Mouse (Mus musculus): ENCODE measurements around the gene Fgfr2. TPM values are rescaled to one million over a fixed set of nuclear protein-coding genes. Genes with fewer than 3 reads are reported as not detected.

Fgfr2 gene
- polyA plus RNA-seq, 1 experiment from 2014 or later = 123 TPM

DNA sequence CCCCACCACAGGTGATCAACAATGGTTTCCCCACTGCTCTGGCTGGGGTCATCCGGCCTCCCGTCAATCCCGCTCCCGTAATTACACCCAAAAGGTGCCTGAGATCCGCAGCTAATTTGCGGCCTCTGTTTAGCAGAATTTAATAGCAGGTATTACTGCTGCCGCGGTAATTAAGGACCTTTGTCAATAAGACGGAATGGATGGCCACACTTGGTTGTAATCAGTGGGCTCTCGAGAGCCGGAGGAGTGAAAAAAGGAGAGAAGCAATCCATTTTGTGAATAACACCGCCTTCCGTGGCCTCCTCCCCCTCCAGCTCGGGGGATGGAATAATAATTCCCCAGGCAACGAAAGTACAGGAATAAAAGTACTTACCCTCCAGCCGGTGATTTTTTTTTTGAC is 1479.1 kb downstream of the Fgfr2 start:
- under 1% methylated on average over 16 of the region's 16 CpGs for WGBS
- peak overlapping the region; percentile 27 for H3K4me3 ChIP-seq
- H3K27ac ChIP-seq = no peak overlapping the region
- peaks cover 36% of the 10 kb centered on the region for H3K4me1 ChIP-seq
- H3K27me3 ChIP-seq = peaks cover 76% of the 10 kb centered on the region
- no peak for ATAC-seq (ENCODE audit: low FRiP score, low read depth)
- H3K4me2 ChIP-seq (replicated peaks) = peak overlapping the region; percentile 52
- no peaks in the 10 kb centered on the region for H3K9me3 ChIP-seq
- no peaks in the 10 kb centered on the region for H3K36me3 ChIP-seq
- H3K9ac ChIP-seq = no peak overlapping the region

DNA sequence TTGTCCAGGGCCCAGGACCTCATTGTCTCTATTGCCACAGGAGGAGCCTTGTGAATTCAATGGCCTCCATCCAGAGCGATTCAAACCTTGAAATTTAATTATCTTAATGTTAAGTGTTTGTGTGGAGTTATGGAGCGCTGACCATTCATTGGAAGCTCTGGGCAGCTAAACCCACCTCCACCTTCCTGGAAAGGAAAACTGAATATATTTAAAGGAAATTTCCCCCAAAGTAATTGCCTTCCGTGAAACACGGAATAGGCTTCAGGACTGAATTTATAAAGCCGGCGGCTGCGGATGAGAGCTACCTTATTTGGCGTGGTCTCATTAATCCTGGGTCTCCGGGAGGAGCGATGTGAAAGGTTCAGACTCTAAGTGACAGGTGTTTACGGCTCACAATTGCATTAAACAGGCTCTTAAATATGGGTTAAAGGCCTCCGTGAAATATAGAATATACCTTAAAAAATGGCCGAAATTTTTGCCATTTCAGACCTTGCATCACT is 1479.8 kb downstream of the Fgfr2 start:
- H3K4me2 ChIP-seq (replicated peaks) = no peak overlapping the region; the same call in 1 of the 2 replicates
- WGBS = 15% methylated on average over 13 of the region's 13 CpGs
- peaks cover 29% of the 10 kb centered on the region for H3K4me1 ChIP-seq
- H3K27me3 ChIP-seq = peaks cover 78% of the 10 kb centered on the region
- no peak for ATAC-seq (ENCODE audit: low FRiP score, low read depth)
- H3K36me3 ChIP-seq = no peaks in the 10 kb centered on the region
- no peaks in the 10 kb centered on the region for H3K9me3 ChIP-seq
- no peak overlapping the region for H3K27ac ChIP-seq
- no peak overlapping the region; the same call in 1 of the 2 replicates for H3K4me3 ChIP-seq
- no peak overlapping the region for H3K9ac ChIP-seq

GRCm38 (mm10) chr7:131629562-131629961 is 1493.6 kb downstream of the Fgfr2 start:
- Histone ChIP-seq H3K4me3 (no peak overlapping the region), H3K4me1 (peaks cover 2% of the 10 kb centered on the region; the same call in 1 of the 2 replicates), H3K9me3 (no peaks in the 10 kb centered on the region), H3K4me2 (replicated peaks) (no peak overlapping the region), H3K27me3 (no peaks in the 10 kb centered on the region), H3K36me3 (no peaks in the 10 kb centered on the region), H3K9ac (no peak overlapping the region), H3K27ac (no peak overlapping the region)
- ATAC-seq (ENCODE audit: low FRiP score, low read depth) = no peak
- WGBS = 70% methylated on average over 8 of the region's 8 CpGs

- Histone ChIP-seq H3K9me3 (no peaks in the 10 kb centered on the region), H3K4me3 (no peak overlapping the region), H3K36me3 (no peaks in the 10 kb centered on the region), H3K9ac (no peak overlapping the region), H3K27me3 (no peaks in the 10 kb centered on the region), H3K4me2 (replicated peaks) (no peak overlapping the region), H3K27ac (no peak overlapping the region), H3K4me1 (no peaks in the 10 kb centered on the region)
- no peak for ATAC-seq (ENCODE audit: low FRiP score, low read depth)
- 86% methylated on average over 13 of the region's 13 CpGs for WGBS
These were observed 1494.2 kb downstream of the Fgfr2 start for GRCm38 (mm10) chr7:131628846-131629391.

DNA sequence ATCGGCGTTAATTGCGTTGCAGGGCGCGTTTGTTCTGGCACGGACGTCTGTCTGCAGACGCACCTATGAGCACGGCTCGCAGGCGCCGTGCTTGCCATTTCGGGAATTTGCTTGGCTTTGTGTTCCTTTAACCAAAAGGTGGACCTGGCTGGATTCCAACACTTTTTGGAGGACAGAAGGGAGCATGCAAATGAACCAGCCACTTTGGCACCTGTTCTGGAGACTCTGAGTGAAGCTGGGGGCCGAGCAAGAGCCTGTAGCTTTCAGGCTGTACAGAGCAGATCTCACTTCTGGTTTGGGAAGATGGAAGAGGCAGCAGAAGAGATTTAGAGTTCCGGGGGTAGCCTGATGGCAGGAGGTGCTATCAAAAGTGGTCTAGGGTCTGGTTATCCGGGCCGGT is 1494.8 kb downstream of the Fgfr2 start:
- H3K27me3 ChIP-seq = 0 out of 2 replicates have a peak, but pooled peaks cover 4% of the 10 kb centered on the region
- ATAC-seq (ENCODE audit: low FRiP score, low read depth) = no peak
- no peak overlapping the region for H3K4me3 ChIP-seq
- H3K36me3 ChIP-seq = no peaks in the 10 kb centered on the region
- no peak overlapping the region for H3K4me2 ChIP-seq (replicated peaks)
- H3K27ac ChIP-seq = no peak overlapping the region
- WGBS = 84% methylated on average over 17 of the region's 17 CpGs
- no peaks in the 10 kb centered on the region for H3K9me3 ChIP-seq
- no peak overlapping the region for H3K9ac ChIP-seq
- no peaks in the 10 kb centered on the region for H3K4me1 ChIP-seq

DNA sequence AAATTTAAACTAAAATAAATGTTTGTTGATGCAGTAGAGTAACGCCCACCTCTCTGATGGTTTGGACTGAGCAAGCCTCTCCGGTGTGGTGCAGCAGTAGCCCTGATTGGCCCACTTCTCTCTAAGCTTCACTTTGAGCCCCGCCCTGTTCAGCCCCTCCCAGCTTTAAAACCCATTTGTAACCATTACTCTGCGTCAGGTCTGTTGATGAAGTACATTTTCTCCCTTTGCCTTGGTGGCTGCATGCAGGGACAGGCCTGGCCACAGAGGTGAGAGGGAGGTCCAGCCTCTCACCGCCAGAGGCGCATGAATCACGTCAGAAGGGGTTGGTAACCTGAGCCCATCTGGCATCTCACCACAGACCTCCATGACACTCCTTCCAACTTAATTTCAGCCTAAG is 1513.5 kb downstream of the Fgfr2 start:
- Histone ChIP-seq H3K36me3 (no peaks in the 10 kb centered on the region), H3K4me3 (no peak overlapping the region), H3K27ac (no peak overlapping the region), H3K4me1 (no peaks in the 10 kb centered on the region), H3K9ac (no peak overlapping the region), H3K9me3 (no peaks in the 10 kb centered on the region), H3K4me2 (replicated peaks) (no peak overlapping the region), H3K27me3 (peaks cover 4% of the 10 kb centered on the region; the same call in 1 of the 2 replicates)
- no peak for ATAC-seq (ENCODE audit: low FRiP score, low read depth)
- WGBS = 18% methylated on average over 7 of the region's 7 CpGs

- no peak overlapping the region for H3K4me2 ChIP-seq (replicated peaks)
- H3K27me3 ChIP-seq = peaks cover 7% of the 10 kb centered on the region; the same call in 1 of the 2 replicates
- no peak overlapping the region for H3K27ac ChIP-seq
- H3K4me3 ChIP-seq = no peak overlapping the region
- H3K4me1 ChIP-seq = no peaks in the 10 kb centered on the region
- no peaks in the 10 kb centered on the region for H3K9me3 ChIP-seq
- no peaks in the 10 kb centered on the region for H3K36me3 ChIP-seq
- 89% methylated on average over 6 of the region's 6 CpGs for WGBS
- no peak overlapping the region for H3K9ac ChIP-seq
- no peak for ATAC-seq (ENCODE audit: low FRiP score, low read depth)
These were observed 1515.1 kb downstream of the Fgfr2 start for GRCm38 (mm10) chr7:131608049-131608448.

- ATAC-seq (ENCODE audit: low FRiP score, low read depth) = no peak
- no peak overlapping the region for H3K27ac ChIP-seq
- H3K4me1 ChIP-seq = no peaks in the 10 kb centered on the region
- H3K9me3 ChIP-seq = no peaks in the 10 kb centered on the region
- H3K9ac ChIP-seq = no peak overlapping the region
- WGBS = 79% methylated on average over 4 of the region's 4 CpGs
- H3K27me3 ChIP-seq = peaks cover 7% of the 10 kb centered on the region; the same call in 1 of the 2 replicates
- H3K4me3 ChIP-seq = no peak overlapping the region
- H3K36me3 ChIP-seq = no peaks in the 10 kb centered on the region
- H3K4me2 ChIP-seq (replicated peaks) = no peak overlapping the region
These were observed 1517.7 kb downstream of the Fgfr2 start for GRCm38 (mm10) chr7:131605481-131605880.

GRCm38 (mm10) chr7:131604946-131605345 is 1518.2 kb downstream of the Fgfr2 start:
- Histone ChIP-seq H3K36me3 (no peaks in the 10 kb centered on the region), H3K4me1 (no peaks in the 10 kb centered on the region), H3K4me2 (replicated peaks) (no peak overlapping the region), H3K9me3 (no peaks in the 10 kb centered on the region), H3K4me3 (no peak overlapping the region), H3K9ac (no peak overlapping the region), H3K27me3 (peaks cover 7% of the 10 kb centered on the region), H3K27ac (no peak overlapping the region)
- 83% methylated on average over 10 of the region's 10 CpGs for WGBS
- no peak for ATAC-seq (ENCODE audit: low FRiP score, low read depth)

- Histone ChIP-seq H3K27ac (no peak overlapping the region), H3K4me1 (peaks cover 2% of the 10 kb centered on the region; the same call in 1 of the 2 replicates), H3K36me3 (no peaks in the 10 kb centered on the region), H3K27me3 (peaks cover 7% of the 10 kb centered on the region), H3K4me2 (replicated peaks) (peak overlapping the region; percentile 39), H3K9ac (no peak overlapping the region), H3K9me3 (no peaks in the 10 kb centered on the region), H3K4me3 (no peak overlapping the region)
- WGBS = 15% methylated on average over 10 of the region's 11 CpGs
- no peak for ATAC-seq (ENCODE audit: low FRiP score, low read depth)
These were observed 1520.0 kb downstream of the Fgfr2 start for GRCm38 (mm10) chr7:131603186-131603585.

- WGBS = 78% methylated on average over 7 of the region's 7 CpGs
- no peaks in the 10 kb centered on the region for H3K9me3 ChIP-seq
- H3K27ac ChIP-seq = no peak overlapping the region
- no peak overlapping the region for H3K4me3 ChIP-seq
- H3K4me2 ChIP-seq (replicated peaks) = no peak overlapping the region
- ATAC-seq (ENCODE audit: low FRiP score, low read depth) = no peak
- peaks cover 5% of the 10 kb centered on the region; the same call in 1 of the 2 replicates for H3K4me1 ChIP-seq
- no peak overlapping the region for H3K9ac ChIP-seq
- peaks cover 9% of the 10 kb centered on the region for H3K27me3 ChIP-seq
- H3K36me3 ChIP-seq = no peaks in the 10 kb centered on the region
These were observed 1521.0 kb downstream of the Fgfr2 start for GRCm38 (mm10) chr7:131602106-131602505.

DNA sequence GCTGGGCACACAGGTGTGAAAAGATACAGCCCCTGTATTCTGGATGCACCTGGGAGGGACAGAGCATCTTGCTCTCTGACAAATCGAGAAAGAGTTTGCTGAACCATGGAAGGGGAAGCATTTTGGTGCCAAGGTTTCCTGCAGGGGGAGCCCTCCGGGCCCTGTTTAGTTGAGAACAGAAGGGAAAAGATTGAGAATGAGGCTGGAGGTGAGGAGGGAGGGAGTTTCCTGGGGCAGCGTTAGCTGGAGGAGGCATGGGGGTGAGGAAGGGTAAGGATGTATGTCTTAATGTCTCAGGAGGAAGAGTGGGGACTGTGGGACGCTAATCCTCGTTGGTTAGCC is 1524.7 kb downstream of the Fgfr2 start:
- Histone ChIP-seq H3K4me2 (replicated peaks) (peak overlapping the region; percentile 32), H3K27ac (no peak overlapping the region), H3K4me1 (peaks cover 5% of the 10 kb centered on the region; the same call in 1 of the 2 replicates), H3K36me3 (no peaks in the 10 kb centered on the region), H3K27me3 (peaks cover 6% of the 10 kb centered on the region), H3K9me3 (no peaks in the 10 kb centered on the region), H3K9ac (no peak overlapping the region), H3K4me3 (no peak overlapping the region)
- WGBS = 5% methylated on average over 5 of the region's 5 CpGs
- ATAC-seq (ENCODE audit: low FRiP score, low read depth) = no peak
